Mouse (Mus musculus) adrenal gland, adult 18-20 months (tissue): ENCODE measurements around the gene Tspan12. TPM values are rescaled to one million over a fixed set of nuclear protein-coding genes. Genes with fewer than 3 reads are reported as not detected.
"Not testable (repeated sequence)": the region's sequence is repeated elsewhere in the genome, so short reads cannot be mapped to it uniquely, and the experiment has no call there.

Experiments
- DNase-seq, 2 experiments: peaks; one replicate each; pipeline ENCODE4 v3.0.0; 2021 to 2022; ENCODE audit warnings: low spot score in 2 of 2
- long read RNA-seq, 2 experiments: library from polyadenylated mRNA; stranded (forward); transcript quantifications; one replicate each; pipeline ENCODE4 v2.0.0; 2021
- total RNA-seq, 2 experiments: library from RNA; stranded (reverse); gene quantifications; 1 replicate in 1 of 2; 2 replicates in 1 of 2; pipeline ENCODE4 v1.2.3; 2021

The Tspan12 gene
- total RNA-seq, result 100 to 1,000 TPM; 141 to 179 TPM
- long read RNA-seq, experiment 1, partial matches to known transcripts, result 109 of 123 reads
- long read RNA-seq, experiment 1, other reads (novel, unspliced or antisense), result 12 of 123 reads
- long read RNA-seq, experiment 2, partial matches to known transcripts, result 290 of 311 reads
- long read RNA-seq, experiment 2, other reads (novel, unspliced or antisense), result 16 of 311 reads

- DNase-seq, result no peak
These were observed at the start of gene Tspan12 for GRCm38 (mm10) chr6:21852344-21852785. Gene Tspan12, minus strand, starts transcription at chr6:21852515.

GRCm38 (mm10) chr6:21894451-21894850 lies 42.1 kb upstream of the Tspan12 start:
- peak; percentile 11 to 25 for DNase-seq

GRCm38 (mm10) chr6:21889101-21889500 lies 36.8 kb upstream of the Tspan12 start:
- DNase-seq, result no peak

- not testable (repeated sequence) for DNase-seq
These were observed 35.7 kb upstream of the Tspan12 start for GRCm38 (mm10) chr6:21887971-21888370.

GRCm38 (mm10) chr6:21879496-21879895 lies 27.2 kb upstream of the Tspan12 start:
- no peak for DNase-seq

- DNase-seq, result no peak
These were observed 15.0 kb upstream of the Tspan12 start for GRCm38 (mm10) chr6:21867310-21867709.

- DNase-seq, result no peak
These were observed 11.9 kb upstream of the Tspan12 start for GRCm38 (mm10) chr6:21864179-21864578.

GRCm38 (mm10) chr6:21863561-21863960 lies 11.2 kb upstream of the Tspan12 start:
- DNase-seq, result no peak

GRCm38 (mm10) chr6:21861316-21861715 lies 9.0 kb upstream of the Tspan12 start:
- DNase-seq, result no peak

- DNase-seq, result no peak
These were observed 5.5 kb upstream of the Tspan12 start for GRCm38 (mm10) chr6:21857843-21858242.

- DNase-seq, result no peak
These were observed 3.6 kb upstream of the Tspan12 start for GRCm38 (mm10) chr6:21855921-21856320.

GRCm38 (mm10) chr6:21853342-21853741 lies 1.0 kb upstream of the Tspan12 start:
- DNase-seq, result no peak

GRCm38 (mm10) chr6:21851596-21852343 lies 545 bp downstream of the Tspan12 start:
- peak; percentile 74 to 80 for DNase-seq

- DNase-seq, result no peak
These were observed 1.0 kb downstream of the Tspan12 start for GRCm38 (mm10) chr6:21851346-21851595.

GRCm38 (mm10) chr6:21850526-21851345 lies 1.6 kb downstream of the Tspan12 start:
- DNase-seq, result peak; percentile 36 to 51

- DNase-seq, result no peak
These were observed 3.5 kb downstream of the Tspan12 start for GRCm38 (mm10) chr6:21848808-21849207.

GRCm38 (mm10) chr6:21839976-21840775 lies 12.1 kb downstream of the Tspan12 start:
- no peak for DNase-seq

- DNase-seq, result no peak
These were observed 13.0 kb downstream of the Tspan12 start for GRCm38 (mm10) chr6:21839244-21839814.

GRCm38 (mm10) chr6:21833531-21833930 lies 18.8 kb downstream of the Tspan12 start:
- no peak for DNase-seq

- no peak for DNase-seq
These were observed 20.4 kb downstream of the Tspan12 start for GRCm38 (mm10) chr6:21831871-21832270.

- no peak for DNase-seq
These were observed 21.4 kb downstream of the Tspan12 start for GRCm38 (mm10) chr6:21830931-21831330.
